Mouse (Mus musculus) regulatory T cell (primary cell): ENCODE data around the gene Ptpn14.

Source experiments
- in situ Hi-C: fragments of 300-600 bp; cut with MboI, MseI; formaldehyde crosslinking; loops from one replicate; pipeline ENCODE4 v1.15.1; 2025; ENCODE audit warnings: high pct_unique_total_duplicates

Ptpn14 gene

DNA sequence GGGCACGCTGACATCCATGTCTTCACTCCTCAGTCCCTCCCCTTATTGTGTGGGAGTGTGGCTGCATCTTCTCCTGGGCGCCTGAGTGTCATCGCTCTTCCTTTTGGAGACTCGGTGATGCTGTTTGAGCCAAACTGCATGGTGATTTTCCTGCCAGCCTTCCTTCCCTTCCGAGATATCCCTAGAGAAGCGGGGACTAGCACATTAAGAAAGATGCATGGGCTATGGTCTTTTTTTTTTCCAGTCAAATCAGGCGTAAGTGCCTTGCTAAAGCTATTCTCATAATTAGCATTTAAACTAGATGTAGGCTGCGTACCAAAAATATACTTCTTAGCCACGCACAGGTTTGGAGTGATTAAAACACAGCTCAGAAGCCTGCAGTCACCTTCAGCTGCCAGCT lies 166.1 kb downstream of the Ptpn14 start:
- in situ Hi-C loops = no loop called here

DNA sequence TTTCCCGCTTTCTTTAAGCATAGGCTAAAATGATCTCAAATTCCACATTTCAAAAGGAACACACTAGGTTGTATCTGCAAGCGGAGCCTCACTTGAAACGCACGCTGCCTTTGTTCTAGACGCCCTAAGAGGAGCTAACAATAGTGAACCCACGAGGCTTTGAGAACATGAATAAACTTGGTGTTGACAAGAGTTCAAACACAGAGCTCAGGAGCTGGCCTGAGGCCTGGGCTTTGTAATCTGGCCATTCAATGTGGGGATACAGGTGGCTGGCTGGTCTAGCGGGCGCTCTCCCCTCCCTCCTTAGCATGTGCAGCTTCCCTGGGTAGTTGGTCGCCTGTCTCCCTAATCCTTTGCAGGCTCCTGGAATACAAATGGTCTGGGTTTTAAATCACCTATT lies 169.8 kb downstream of the Ptpn14 start:
- in situ Hi-C loops = no loop called here

- in situ Hi-C loops = no loop called here
Observed at GRCm38 (mm10) chr1:189898708-189899107, 170.6 kb downstream of the Ptpn14 start.

DNA sequence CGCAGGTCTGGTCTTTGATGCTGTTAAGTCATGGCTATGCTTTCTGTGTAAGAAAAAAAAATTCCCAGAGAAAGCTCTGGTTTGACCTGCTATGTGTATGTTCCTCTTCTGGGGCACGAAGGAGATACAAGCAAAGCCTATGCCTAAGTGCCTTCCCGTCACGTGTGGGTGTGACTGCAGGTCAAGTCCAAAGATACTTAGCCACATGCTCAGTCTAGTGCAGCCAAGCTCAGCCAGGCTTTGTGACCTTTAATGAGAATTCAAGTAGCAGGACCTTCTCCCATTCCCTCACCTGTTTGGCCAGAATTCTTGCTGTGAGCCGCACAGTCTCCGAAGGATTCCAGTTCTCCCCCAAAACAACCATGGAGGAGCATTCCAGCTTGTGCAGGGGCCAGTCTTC lies 171.5 kb downstream of the Ptpn14 start:
- in situ Hi-C loops = no loop called here

GRCm38 (mm10) chr1:189902413-189902812 lies 174.3 kb downstream of the Ptpn14 start:
- in situ Hi-C loops = no loop called here

- in situ Hi-C loops = no loop called here
Observed at GRCm38 (mm10) chr1:189903169-189903568, 175.1 kb downstream of the Ptpn14 start.

- in situ Hi-C loops = loop anchor here (10.0 kb wide), 1 partner anchor 1924 kb away; no protein-coding TSS in a partner anchor
Observed at GRCm38 (mm10) chr1:189910685-189911345, 182.7 kb downstream of the Ptpn14 start.

DNA sequence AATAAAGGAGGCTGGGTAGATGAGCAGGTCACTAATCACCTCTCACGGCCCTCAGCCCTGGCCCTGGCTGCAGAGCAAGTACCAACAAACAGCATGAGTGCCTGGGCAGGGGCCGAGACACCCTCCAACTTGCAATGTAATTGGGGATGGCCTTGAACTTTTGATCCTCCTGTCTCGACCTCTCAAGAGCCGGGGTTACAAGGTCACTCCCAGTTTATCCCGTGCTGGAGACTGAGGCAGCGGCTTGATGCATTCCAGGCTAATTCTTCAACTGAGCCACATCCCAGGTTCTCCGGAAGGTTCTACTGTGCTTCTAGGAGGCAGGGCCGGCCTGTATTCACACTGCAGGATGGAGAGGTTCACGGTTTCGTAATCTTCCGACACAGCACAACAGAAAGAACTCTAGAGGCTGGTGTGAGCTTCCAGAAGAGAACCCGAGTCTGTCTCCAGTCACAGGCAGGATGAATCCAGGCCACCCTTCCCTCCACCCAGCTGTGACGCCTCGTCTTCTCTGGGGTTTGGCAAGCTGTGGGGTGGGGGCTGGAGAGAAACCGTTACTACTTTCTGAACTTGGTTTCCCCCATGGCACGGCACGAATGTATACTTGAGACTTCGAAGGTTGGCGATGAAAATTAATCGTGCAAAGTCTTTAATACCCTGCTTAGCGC lies 185.2 kb downstream of the Ptpn14 start:
- in situ Hi-C loops = loop anchor here (10.0 kb wide), 1 partner anchor 1922 kb away; no protein-coding TSS in a partner anchor

GRCm38 (mm10) chr1:189916422-189917125 lies 188.5 kb downstream of the Ptpn14 start:
- in situ Hi-C loops = loop anchor here (10.0 kb wide), 1 partner anchor 1918 kb away; no protein-coding TSS in a partner anchor

- in situ Hi-C loops = loop anchor here (10.0 kb wide), 1 partner anchor 1918 kb away; no protein-coding TSS in a partner anchor
Observed at GRCm38 (mm10) chr1:189917126-189917500, 189.0 kb downstream of the Ptpn14 start.

DNA sequence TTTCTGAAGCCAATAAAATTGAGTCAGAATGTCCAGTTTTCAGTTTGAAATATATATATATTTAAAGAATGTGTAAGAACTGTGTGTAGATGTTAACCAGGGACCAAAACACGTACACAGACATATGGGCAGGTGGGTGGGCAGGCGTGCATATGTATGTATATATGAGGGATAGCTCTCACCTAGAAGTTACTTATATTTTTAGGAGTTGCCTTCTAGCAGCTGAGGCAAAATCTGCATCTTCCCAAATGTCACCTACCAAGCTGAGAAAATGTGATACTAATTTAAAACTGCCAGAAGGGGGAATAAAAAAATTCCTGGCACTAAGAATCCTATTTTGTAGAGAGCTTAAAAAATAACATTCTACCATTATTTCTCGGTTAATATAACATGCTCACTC lies 191.7 kb downstream of the Ptpn14 start:
- in situ Hi-C loops = loop anchor here (5.0 to 10.0 kb wide), 2 partner anchors 222 to 1915 kb away; no protein-coding TSS in a partner anchor

GRCm38 (mm10) chr1:189920701-189921567 lies 192.9 kb downstream of the Ptpn14 start:
- in situ Hi-C loops = loop anchor here (5.0 kb wide), 1 partner anchor 224 kb away; no protein-coding TSS in a partner anchor

- in situ Hi-C loops = loop anchor here (5.0 kb wide), 1 partner anchor 224 kb away; no protein-coding TSS in a partner anchor
Observed at GRCm38 (mm10) chr1:189921568-189921817, 193.4 kb downstream of the Ptpn14 start.

DNA sequence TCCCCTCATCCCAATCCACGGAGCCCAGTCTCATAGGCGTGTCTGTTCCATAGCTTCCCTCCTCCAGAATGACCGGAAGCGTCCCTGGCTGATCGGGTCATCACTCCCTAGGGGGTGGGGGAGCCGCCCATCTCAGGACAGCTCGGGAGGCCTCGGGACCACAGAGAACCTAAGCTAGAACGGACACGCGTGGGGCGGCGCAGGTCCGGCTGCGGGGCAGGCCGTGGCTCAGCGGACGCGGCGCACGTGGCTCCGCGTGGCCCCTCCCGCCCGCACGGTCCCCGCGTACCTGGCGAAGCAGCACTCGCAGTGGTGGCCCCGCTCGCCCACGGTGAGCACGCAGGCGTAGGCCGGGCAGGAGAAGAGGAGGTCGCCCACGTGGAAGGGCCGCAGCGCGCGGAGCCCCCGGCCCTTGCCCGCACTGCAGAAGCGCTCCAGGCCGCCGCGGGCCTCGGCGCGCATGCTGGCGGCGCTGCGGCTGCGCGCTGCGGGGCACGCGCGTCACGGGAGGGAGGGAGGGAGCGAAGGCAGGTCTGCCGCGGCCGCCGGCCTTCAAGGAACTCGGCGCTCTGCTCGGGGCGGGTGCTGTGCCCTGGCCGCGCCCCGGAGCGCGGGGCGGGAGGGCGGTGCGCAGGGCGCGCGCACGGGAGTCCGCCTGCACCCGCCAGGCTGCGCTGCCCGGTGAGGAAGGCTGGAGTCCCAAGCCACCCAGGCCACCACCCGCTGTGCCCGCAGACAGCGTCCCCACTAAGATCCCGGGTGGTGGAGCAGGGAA lies 193.9 kb downstream of the Ptpn14 start, which contains the start of gene Smyd2:
TSS of gene Smyd2 (minus strand) at position 546 of the 775 bp plus-strand sequence.
- in situ Hi-C loops = loop anchor here (5.0 kb wide), 1 partner anchor 225 kb away; no protein-coding TSS in a partner anchor

DNA sequence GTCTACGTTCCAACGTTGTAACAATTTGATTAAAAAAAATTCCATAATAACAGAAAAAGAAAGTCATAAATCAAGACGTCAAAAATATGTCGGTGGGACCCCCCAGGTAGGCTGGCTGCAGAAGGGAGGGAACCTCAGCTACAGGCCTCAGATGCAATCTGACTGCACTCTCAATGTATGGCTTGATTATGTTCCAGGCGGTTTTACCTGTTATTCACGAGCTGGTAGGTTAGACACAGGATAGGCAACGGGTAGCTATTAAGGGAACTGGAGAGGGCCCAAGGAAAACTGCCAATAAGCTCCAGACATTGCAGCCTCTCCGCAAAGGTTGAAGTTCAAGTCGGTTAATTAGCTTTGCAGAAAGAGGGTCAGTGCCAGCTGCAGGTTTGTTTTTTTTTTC lies 194.7 kb downstream of the Ptpn14 start:
- in situ Hi-C loops = loop anchor here (5.0 kb wide), 1 partner anchor 225 kb away; no protein-coding TSS in a partner anchor

GRCm38 (mm10) chr1:189923157-189923556 lies 195.1 kb downstream of the Ptpn14 start:
- in situ Hi-C loops = loop anchor here (5.0 kb wide), 1 partner anchor 226 kb away; no protein-coding TSS in a partner anchor

DNA sequence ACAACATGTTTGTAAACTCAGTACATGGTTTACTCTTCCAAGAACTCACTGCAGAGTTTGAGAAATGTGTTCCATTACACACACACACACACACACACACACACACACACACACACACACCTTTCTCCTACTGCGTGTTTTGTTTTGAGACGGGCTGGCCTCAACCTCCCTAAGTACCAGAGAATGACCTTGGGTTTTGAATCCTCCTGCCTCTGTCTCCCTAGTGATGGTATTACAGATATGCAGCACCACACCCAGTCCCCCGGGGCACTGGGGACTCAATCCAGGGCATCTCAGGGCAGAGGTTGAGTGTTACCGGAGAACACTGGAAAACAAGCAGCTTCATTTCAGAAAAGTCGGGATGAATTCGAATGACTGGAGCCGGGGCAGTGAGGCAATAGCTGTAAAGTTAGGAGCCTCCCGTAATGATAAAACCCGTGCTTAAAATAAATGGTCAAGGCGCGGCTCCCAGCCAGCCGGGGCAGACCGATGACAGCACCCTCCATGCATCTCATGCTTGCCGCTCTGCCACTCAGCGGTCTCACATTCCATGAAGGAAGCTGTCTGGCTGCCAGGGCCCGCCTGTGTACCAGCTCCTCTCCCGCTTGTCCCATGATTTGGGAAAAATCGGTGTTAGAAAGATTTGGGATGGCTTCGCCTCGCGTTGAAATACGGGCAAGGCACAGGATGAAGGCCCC lies 196.0 kb downstream of the Ptpn14 start:
- in situ Hi-C loops = loop anchor here (5.0 kb wide), 1 partner anchor 227 kb away; no protein-coding TSS in a partner anchor

DNA sequence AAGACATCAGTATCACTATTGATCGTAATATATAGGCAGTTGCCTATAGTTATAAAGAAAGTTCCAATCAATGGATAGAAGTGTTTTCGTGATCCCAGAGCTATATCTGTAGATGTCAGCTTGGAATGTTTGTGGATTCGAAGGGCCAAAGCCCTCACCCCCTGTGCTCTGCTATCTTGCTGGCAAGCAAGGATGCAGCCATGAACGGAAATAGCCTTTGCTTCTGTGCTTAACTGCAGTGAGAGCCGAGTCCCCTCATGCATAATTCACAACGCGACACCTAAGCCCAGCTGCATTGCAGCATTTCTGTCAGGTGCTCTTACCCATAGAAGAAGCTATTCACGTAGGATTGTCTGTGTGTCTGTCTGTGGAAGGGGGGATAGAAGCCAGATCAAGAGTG lies 198.2 kb downstream of the Ptpn14 start:
- in situ Hi-C loops = loop anchor here (5.0 kb wide), 1 partner anchor 46 kb away; no protein-coding TSS in a partner anchor
